ENCODE assay signal across 12 mouse cellular contexts in the genomic region with DNA sequence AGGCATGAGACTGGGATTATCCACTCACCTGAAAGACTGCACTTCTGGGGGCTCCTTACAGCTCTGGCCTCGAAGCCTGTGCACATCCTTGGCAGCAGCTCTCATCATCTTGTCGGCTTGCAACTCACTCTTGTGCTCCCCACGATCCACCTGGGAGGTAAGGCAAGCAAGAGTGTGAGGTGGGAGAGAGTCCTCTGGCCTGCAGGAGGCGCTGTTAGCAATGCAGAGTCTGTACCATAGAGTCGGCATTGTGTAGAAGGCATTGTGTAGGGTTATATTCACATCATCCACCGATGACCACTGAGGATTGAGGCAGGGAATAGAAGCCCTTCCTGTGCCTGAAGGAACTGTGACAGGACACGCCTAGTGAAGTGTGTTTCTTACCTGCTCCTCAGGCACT. TPM values are rescaled to one million over a fixed set of nuclear protein-coding genes. Genes with fewer than 3 reads are reported as not detected.
DNase-seq lines count a peak whose midpoint lies in the region; ATAC-seq and TF ChIP-seq lines count a peak whose summit lies in the region.
"Had no signal": no experiment of that assay in that cellular context is flagged by ENCODE, and none has a peak within 500 bp of the region (broad histone marks: within the 10 kb centered on the region; RNA-seq: fewer than 3 reads in every experiment).

No protein-coding gene starts in this region.

- no peak overlapping the region for H3K4me3 ChIP-seq in left cerebral cortex, adult 2 months
- H3K4me3 ChIP-seq in bone marrow, adult 2 months (replicated peaks; ENCODE audit: control insufficient read depth, low read depth, low read length), result no peak overlapping the region
- H3K4me3 ChIP-seq: embryonic facial prominence, embryonic 12.5 days; neural tube, embryonic 12.5 days had no signal

- WGBS in bone marrow, adult 2 months, result 71% methylated on average over 7 of the region's 7 CpGs

- peak; percentile 59 for DNase-seq in CD4-positive, CD25-positive, alpha-beta regulatory T cell, adult 2 months (ENCODE audit: low read depth, low spot score)
- DNase-seq in left cerebral cortex, adult 2 months (ENCODE audit: extremely low spot score in 1 of 2, low spot score in 2 of 2), result no peak
- no peak for DNase-seq in left cerebral cortex, adult 8-10 months (ENCODE audit: low spot score in 2 of 2)
- peak; percentile 39 for DNase-seq in 3T3-L1 (ENCODE audit: low read depth, low spot score)
- DNase-seq in yolk sac, embryonic 10.5 days (ENCODE audit: low spot score), result no peak
- DNase-seq: heart, postnatal 10 days had no signal

- TF ChIP-seq CTCF in left cerebral cortex, adult 2 months (IDR thresholded peaks at IDR 0.05), result peak; percentile 30
- TF ChIP-seq CTCF in bone marrow, adult 2 months (IDR thresholded peaks at IDR 0.05; ENCODE audit: control insufficient read depth, insufficient read depth, low read length), result peak; percentile 41

- H3K4me1 ChIP-seq in bone marrow, adult 2 months (ENCODE audit: control insufficient read depth, insufficient read depth, low read length), result no peaks in the 10 kb centered on the region
- H3K4me1 ChIP-seq: embryonic facial prominence, embryonic 12.5 days had no signal

- intact Hi-C loops in left cerebral cortex, adult 2 months (cut with DNase I), result no loop called here

- no peak for TF ChIP-seq POLR2A in bone marrow, adult 2 months (IDR thresholded peaks at IDR 0.05; ENCODE audit: borderline replicate concordance, control insufficient read depth, low read depth, low read length)

- no peak overlapping the region for H3K27ac ChIP-seq in left cerebral cortex, adult 2 months
- no peak overlapping the region for H3K27ac ChIP-seq in bone marrow, adult 2 months (ENCODE audit: control insufficient read depth, insufficient read depth, low read depth, low read length, poor library complexity)
- H3K27ac ChIP-seq: embryonic facial prominence, embryonic 12.5 days; neural tube, embryonic 12.5 days had no signal

- ATAC-seq in CD4-positive, CD25-positive, alpha-beta regulatory T cell, adult 4 months, result no peak
- ATAC-seq in frontal cortex, adult (ENCODE audit: low TSS enrichment), result no peak

RNA-seq across cellular contexts. Expression of gene Rars, which starts 6.0 kb away (rescaled TPM):
- polyA plus RNA-seq in CD4-positive, CD25-positive, alpha-beta regulatory T cell, adult 4 months (2017; shearing (Covaris generic)), result 10 to 100 TPM; 68.2 to 75.9 TPM
- total RNA-seq in left cerebral cortex, adult 2 months (2021), result 10 to 100 TPM; 46.8 to 48.4 TPM
- total RNA-seq in left cerebral cortex, adult 8-10 months (2022), result 10 to 100 TPM; 41.5 to 51.4 (median 50.0) TPM
- polyA plus RNA-seq in bone marrow, adult 2 months (2011; ENCODE audit: insufficient read depth, insufficient read length, low replicate concordance, missing spikeins), result 24.3 and 44.1 TPM in 2 replicates

RNA-seq across cellular contexts. Expression of gene Fbll1, which starts 41.6 kb away (rescaled TPM):
- polyA plus RNA-seq in CD4-positive, CD25-positive, alpha-beta regulatory T cell, adult 4 months (2017; shearing (Covaris generic)), result not detected
- 10 to 100 TPM; 41.4 to 42.3 TPM for total RNA-seq in left cerebral cortex, adult 2 months (2021)
- total RNA-seq in left cerebral cortex, adult 8-10 months (2022), result 10 to 100 TPM; 38.5 to 41.3 (median 41.0) TPM
- polyA plus RNA-seq in bone marrow, adult 2 months (2011; ENCODE audit: insufficient read depth, insufficient read length, low replicate concordance, missing spikeins), result not detected in 2 replicates
- total RNA-seq: heart, postnatal 10 days had no signal
- polyA plus RNA-seq: liver, embryonic 16.5 days had no signal

Comparison
In these comparisons a context has a peak if more than half of its experiments do, and no peak if none do; other contexts are left out.
1. DNase-seq: peak in CD4-positive, CD25-positive, alpha-beta regulatory T cell, adult 2 months (single experiment) and 3T3-L1 (single experiment); none in left cerebral cortex, adult 2 months (0 of 2), left cerebral cortex, adult 8-10 months (0 of 2) and yolk sac, embryonic 10.5 days (single experiment).